Mouse (Mus musculus): ENCODE data around the gene Tmod3.

DNA sequence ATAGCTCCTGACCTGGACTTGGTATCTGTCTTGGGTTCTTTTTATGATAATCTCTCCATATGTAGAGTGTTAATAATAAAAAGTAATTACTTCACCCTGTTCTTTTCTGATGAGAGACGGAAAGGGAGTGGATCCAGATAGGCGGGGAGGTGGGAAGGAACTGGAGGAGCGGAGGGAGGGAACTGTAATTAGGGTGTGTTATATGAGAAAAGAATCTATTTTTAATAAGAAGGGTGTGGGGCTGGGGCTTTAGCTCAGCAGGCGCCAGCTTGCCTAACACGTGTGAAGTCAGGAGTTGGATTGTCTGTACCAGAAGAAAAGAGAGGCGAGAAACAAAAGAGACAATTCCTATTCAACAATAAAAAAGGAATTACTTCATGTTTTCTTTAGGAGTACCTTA lies 35.8 kb downstream of the Tmod3 start:
- TF ChIP-seq CTCF (IDR thresholded peaks at IDR 0.05; ENCODE audit: low read depth, low read length) (no peak), POLR2A (IDR thresholded peaks at IDR 0.05; ENCODE audit: insufficient read depth, low read length) (no peak)
